Mouse (Mus musculus) layer of hippocampus, adult 2 months (tissue): ENCODE measurements at regions not wholly inside any gene's neighbourhood (a gene's known extent, or its start where the extent isn't known, plus 50 kb on each side); places are given as distances from the start of the nearest gene placed in this dataset.
"Not testable (repeated sequence)": the region's sequence is repeated elsewhere in the genome, so short reads cannot be mapped to it uniquely, and the experiment has no call there.

Source experiments
- DNase-seq, 2 experiments: peaks; one replicate each; pipeline ENCODE4 v3.0.0; 2022; ENCODE audit warnings: low spot score in 2 of 2
- H3K27ac ChIP-seq: fragments of 200-600 bp; 2 replicates; pipeline ENCODE4 v1.8.1; 2022
- H3K4me3 ChIP-seq: fragments of 200-600 bp; 2 replicates; pipeline ENCODE4 v1.8.1; 2022; ENCODE audit warnings: mild to moderate bottlenecking
- CTCF ChIP-seq: fragments of 200-600 bp; conservative IDR thresholded peaks from 2 replicates; pipeline ENCODE4 v1.8.1; 2022; ENCODE audit warnings: antibody characterized with exemption, mild to moderate bottlenecking, moderate library complexity

- peak; percentile 60 to 73 for DNase-seq
- Histone ChIP-seq H3K27ac (no peak overlapping the region), H3K4me3 (peak overlapping the region; percentile 39; the same call in 1 of the 2 replicates)
- peak; percentile 86 for TF ChIP-seq CTCF
These were observed 66.7 kb upstream of the Chmp2b start for GRCm38 (mm10) chr16:65629186-65629585.

- Histone ChIP-seq H3K27ac (no peak overlapping the region), H3K4me3 (no peak overlapping the region)
- DNase-seq: no peak
- TF ChIP-seq CTCF: peak; percentile 39
These were observed 69.2 kb upstream of the Chmp2b start for GRCm38 (mm10) chr16:65631680-65632079.

GRCm38 (mm10) chr16:65646741-65647140 lies 84.2 kb upstream of the Chmp2b start:
- not testable (repeated sequence) for DNase-seq, H3K27ac ChIP-seq, H3K4me3 ChIP-seq

GRCm38 (mm10) chr16:65649061-65649460 lies 86.5 kb upstream of the Chmp2b start:
- no peak for TF ChIP-seq CTCF
- no peak for DNase-seq
- Histone ChIP-seq H3K27ac (no peak overlapping the region), H3K4me3 (no peak overlapping the region)

- no peak for TF ChIP-seq CTCF
- Histone ChIP-seq H3K27ac (no peak overlapping the region), H3K4me3 (no peak overlapping the region)
- DNase-seq: no peak
These were observed 93.0 kb upstream of the Chmp2b start for GRCm38 (mm10) chr16:65655490-65655889.

- DNase-seq: no peak
- Histone ChIP-seq H3K27ac (no peak overlapping the region), H3K4me3 (no peak overlapping the region)
- no peak for TF ChIP-seq CTCF
These were observed 95.3 kb upstream of the Chmp2b start for GRCm38 (mm10) chr16:65657829-65658228.

- Histone ChIP-seq H3K27ac (no peak overlapping the region), H3K4me3 (no peak overlapping the region)
- no peak for DNase-seq
- TF ChIP-seq CTCF: peak; percentile 74
These were observed 102.3 kb upstream of the Chmp2b start for GRCm38 (mm10) chr16:65664787-65665186.

GRCm38 (mm10) chr16:65672116-65672515 lies 109.6 kb upstream of the Chmp2b start:
- no peak for DNase-seq
- no peak overlapping the region for H3K27ac ChIP-seq
- H3K4me3 ChIP-seq: no peak overlapping the region
- TF ChIP-seq CTCF: no peak

GRCm38 (mm10) chr16:65683089-65683488 lies 120.6 kb upstream of the Chmp2b start:
- Histone ChIP-seq H3K27ac (no peak overlapping the region), H3K4me3 (no peak overlapping the region)
- DNase-seq: no peak
- TF ChIP-seq CTCF: no peak

GRCm38 (mm10) chr16:65683703-65684320 lies 121.3 kb upstream of the Chmp2b start:
- Histone ChIP-seq H3K4me3 (no peak overlapping the region), H3K27ac (no peak overlapping the region)
- TF ChIP-seq CTCF: no peak
- no peak for DNase-seq

GRCm38 (mm10) chr16:65693626-65694025 lies 121.4 kb upstream of the Vgll3 start:
- no peak overlapping the region for H3K27ac ChIP-seq
- DNase-seq: no peak
- H3K4me3 ChIP-seq: no peak overlapping the region
- no peak for TF ChIP-seq CTCF

- Histone ChIP-seq H3K4me3 (no peak overlapping the region), H3K27ac (no peak overlapping the region)
- TF ChIP-seq CTCF: peak; percentile 74
- no peak for DNase-seq
These were observed 99.4 kb upstream of the Vgll3 start for GRCm38 (mm10) chr16:65715631-65716030.

- DNase-seq: no peak
- no peak for TF ChIP-seq CTCF
- no peak overlapping the region for H3K27ac ChIP-seq
- no peak overlapping the region for H3K4me3 ChIP-seq
These were observed 96.1 kb upstream of the Vgll3 start for GRCm38 (mm10) chr16:65718791-65719472.

GRCm38 (mm10) chr16:65720953-65721352 lies 94.1 kb upstream of the Vgll3 start:
- DNase-seq: no peak
- no peak for TF ChIP-seq CTCF
- Histone ChIP-seq H3K27ac (no peak overlapping the region), H3K4me3 (no peak overlapping the region)
